Mouse (Mus musculus): ENCODE data around the gene Dnah12.

GRCm38 (mm10) chr14:26923702-26924421 is 230.8 kb downstream of the Dnah12 start:
- TF ChIP-seq CTCF (IDR thresholded peaks at IDR 0.05; ENCODE audit: low read depth, low read length), result no peak
- no peak for TF ChIP-seq POLR2A (IDR thresholded peaks at IDR 0.05; ENCODE audit: extremely low read depth, insufficient read depth, low read length)
